Mouse (Mus musculus) ES-E14 (cell line): ENCODE results near the gene Ldlrad3.

ENCODE experiments used
- CHD2 ChIP-seq: IDR thresholded peaks from 2 replicates; pipeline ENCODE4 v1.6.1; 2014; ENCODE audit warnings: mild to moderate bottlenecking, low read depth, low read length, inconsistent platforms
- MAFK ChIP-seq: IDR thresholded peaks from 2 replicates; pipeline ENCODE4 v1.6.1; 2014; ENCODE audit warnings: mild to moderate bottlenecking, low read depth, low read length, inconsistent platforms; ENCODE audit not compliant: insufficient read depth
- ZNF384 ChIP-seq: IDR thresholded peaks from 2 replicates; pipeline ENCODE4 v1.6.1; 2012; ENCODE audit warnings: low read depth, low read length, inconsistent platforms

DNA sequence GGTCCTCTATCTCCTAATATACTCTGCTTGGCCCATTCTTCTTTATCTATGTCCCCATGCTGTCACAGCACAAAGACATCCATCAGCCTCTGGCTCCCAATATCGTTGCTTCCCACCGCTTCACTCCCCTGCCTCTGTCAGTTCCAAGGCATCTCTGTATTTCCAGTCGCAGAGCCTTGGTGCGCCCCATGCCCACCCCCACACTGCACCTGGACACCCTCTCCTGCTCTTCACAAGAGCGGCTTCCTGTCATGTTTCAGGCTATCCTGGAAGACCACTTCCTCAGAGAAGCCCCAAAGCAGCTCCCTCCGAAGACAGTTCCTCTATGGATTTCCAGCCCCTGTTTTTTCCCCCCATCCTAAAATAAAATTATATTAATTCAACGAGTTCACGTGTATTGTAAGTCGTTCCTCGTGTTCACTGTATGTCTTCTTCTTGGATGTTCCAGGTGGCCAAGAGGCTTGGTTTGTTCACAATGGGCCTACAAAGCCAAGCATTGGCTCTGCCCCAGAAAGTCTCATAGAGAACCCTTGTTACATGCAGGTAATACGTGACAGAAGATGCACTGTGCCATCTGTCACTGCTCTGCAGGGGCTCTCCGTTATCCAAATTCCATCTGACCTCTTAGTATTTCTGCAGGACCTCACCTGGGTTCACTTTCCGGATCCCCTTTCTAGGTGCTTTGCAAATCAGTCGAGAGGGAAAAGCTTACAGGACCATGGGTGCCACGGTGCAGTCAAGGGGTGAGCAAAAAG is 276.7 kb downstream of the Ldlrad3 start:
- TF ChIP-seq MAFK (no peak), ZNF384 (no peak), CHD2 (no peak)
